ENCODE assay signal across 10 mouse cellular contexts in the genomic region with DNA sequence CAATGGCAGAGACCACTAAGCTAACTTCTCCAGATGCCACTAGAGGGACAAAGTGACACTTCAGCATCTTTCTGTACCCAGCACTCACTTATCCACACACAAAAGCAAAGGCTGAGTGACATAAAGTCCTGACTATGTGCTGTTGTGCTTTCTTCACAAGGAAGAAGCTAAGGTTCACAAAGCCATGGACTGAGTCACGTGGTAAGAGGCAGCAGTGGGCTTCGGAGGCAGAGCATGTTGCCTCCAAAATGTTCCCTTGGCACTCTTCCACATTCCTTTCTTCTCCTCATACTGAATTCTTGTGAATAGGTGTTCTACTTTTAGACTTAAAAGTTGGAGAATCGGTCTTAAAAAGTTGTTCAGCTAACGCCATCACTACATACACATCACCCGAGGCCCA. TPM values are rescaled to one million over a fixed set of nuclear protein-coding genes. Genes with fewer than 3 reads are reported as not detected.
A peak's percentile ranks its signal among the peaks of the same experiment; 100 is the strongest.
DNase-seq lines count a peak whose midpoint lies in the region; ATAC-seq lines count a peak whose summit lies in the region.
"Had no signal": no experiment of that assay in that cellular context is flagged by ENCODE, and none has a peak within 500 bp of the region (broad histone marks: within the 10 kb centered on the region; RNA-seq: fewer than 3 reads in every experiment).

No protein-coding gene starts in this region.

- WGBS in forebrain, embryonic 12.5 days, result 68% methylated on average over 5 of the region's 5 CpGs
- 37% methylated on average over 5 of the region's 5 CpGs for whole genome bisulfite sequencing in limb, embryonic 12.5 days

- H3K4me3 ChIP-seq in forebrain, embryonic 12.5 days (replicated peaks), result peak overlapping the region; percentile 41
- peak overlapping the region; percentile 35 for H3K4me3 ChIP-seq in limb, embryonic 12.5 days (replicated peaks)
- H3K4me3 ChIP-seq: erythroblast, embryonic 14.5 days had no signal

- H3K4me1 ChIP-seq in forebrain, embryonic 12.5 days, result peaks cover 59% of the 10 kb centered on the region
- H3K4me1 ChIP-seq in limb, embryonic 12.5 days (replicated peaks), result peaks cover 33% of the 10 kb centered on the region

- no peaks in the 10 kb centered on the region for H3K9me3 ChIP-seq in forebrain, embryonic 12.5 days
- H3K9me3 ChIP-seq in limb, embryonic 12.5 days, result no peaks in the 10 kb centered on the region

- H3K27ac ChIP-seq in forebrain, embryonic 12.5 days, result peak overlapping the region; percentile 87; the same call in 1 of the 2 replicates
- peak overlapping the region; percentile 76 for H3K27ac ChIP-seq in limb, embryonic 12.5 days

- H3K9ac ChIP-seq in forebrain, embryonic 12.5 days, result peak overlapping the region; percentile 50; the same call in 1 of the 2 replicates
- 0 out of 2 replicates have a peak overlapping the region, but pooled peaks have one; percentile 44 for H3K9ac ChIP-seq in limb, embryonic 12.5 days (replicated peaks)

- H3K27me3 ChIP-seq in forebrain, embryonic 12.5 days, result no peaks in the 10 kb centered on the region
- H3K27me3 ChIP-seq in limb, embryonic 12.5 days, result no peaks in the 10 kb centered on the region

- no peak for ATAC-seq in forebrain, embryonic 12.5 days (ENCODE audit: low FRiP score)
- ATAC-seq in limb, embryonic 12.5 days (ENCODE audit: insufficient number of reproducible peaks, insufficient read depth, low FRiP score, low TSS enrichment, low read depth), result no peak
- ATAC-seq in monocyte, adult 5-6 weeks (replicated peaks; ENCODE audit: insufficient number of reproducible peaks, low FRiP score, low TSS enrichment, poor library complexity, severe bottlenecking), result no peak

- H3K4me2 ChIP-seq in forebrain, embryonic 12.5 days, result peak overlapping the region; percentile 54
- H3K4me2 ChIP-seq in limb, embryonic 12.5 days, result peak overlapping the region; percentile 64

- no peaks in the 10 kb centered on the region; the same call in 1 of the 2 replicates for H3K36me3 ChIP-seq in forebrain, embryonic 12.5 days (replicated peaks)
- no peaks in the 10 kb centered on the region for H3K36me3 ChIP-seq in limb, embryonic 12.5 days

- peak; percentile 66 for DNase-seq in heart, adult 11 months
- DNase-seq in heart, adult 8-10 months (ENCODE audit: low spot score), result no peak
- DNase-seq in A20 (ENCODE audit: low read depth, low spot score), result peak; percentile 11
- no peak for DNase-seq in gastrocnemius, adult 18-20 months (ENCODE audit: low spot score)
- DNase-seq in thymus, postnatal 0 days (ENCODE audit: low spot score), result no peak
- DNase-seq: adrenal gland, postnatal 36 days had no signal

RNA-seq across cellular contexts. Expression of a gene that starts 3.0 kb away (rescaled TPM):
- 10 to 100 TPM in 2 of 4 experiments, 1 to 10 TPM in 2; 9.1 to 14.0 (median 11.4) TPM for total RNA-seq in heart, adult 8-10 months (2022)
- polyA plus RNA-seq in forebrain, embryonic 12.5 days (2016; fragmentation: Nextera tagmentation; extraction: Ambion mirVana), result 187 and 202 TPM in 2 replicates
- polyA plus RNA-seq in limb, embryonic 12.5 days (2016; fragmentation: Nextera tagmentation; extraction: Ambion mirVana), result 55.0 and 60.9 TPM in 2 replicates
- total RNA-seq in gastrocnemius, adult 18-20 months (2021), result 1 to 10 TPM; 2.4 to 6.6 TPM
- 28.0 and 34.2 TPM in 2 replicates for polyA plus RNA-seq in thymus, postnatal 0 days (2015; fragmentation: Nextera tagmentation; extraction: Ambion mirVana)
- 22.2 to 39.8 TPM (median 35.7 TPM) in 3 replicates for total RNA-seq in monocyte, adult 5-6 weeks (2017)
- polyA plus RNA-seq: erythroblast, embryonic 14.5 days had no signal

Comparison
In these comparisons a context has a peak if more than half of its experiments do, and no peak if none do; other contexts are left out.
1. DNase-seq: peak in heart, adult 11 months (single experiment) and A20 (single experiment); none in heart, adult 8-10 months (single experiment), gastrocnemius, adult 18-20 months (single experiment) and thymus, postnatal 0 days (single experiment).